Mouse (Mus musculus) frontal cortex, postnatal 14 days (tissue): ENCODE measurements at regions not wholly inside any gene's neighbourhood (a gene's known extent, or its start where the extent isn't known, plus 50 kb on each side); places are given as distances from the start of the nearest gene placed in this dataset.

Source experiments
- DNase-seq, 2 experiments: peaks; one replicate each; pipeline ENCODE4 v3.0.0; 2022; ENCODE audit warnings: low spot score in 2 of 2

- DNase-seq, result no peak
Observed at GRCm38 (mm10) chr8:34455376-34455775, 343.8 kb upstream of the Gm10131 start.

DNA sequence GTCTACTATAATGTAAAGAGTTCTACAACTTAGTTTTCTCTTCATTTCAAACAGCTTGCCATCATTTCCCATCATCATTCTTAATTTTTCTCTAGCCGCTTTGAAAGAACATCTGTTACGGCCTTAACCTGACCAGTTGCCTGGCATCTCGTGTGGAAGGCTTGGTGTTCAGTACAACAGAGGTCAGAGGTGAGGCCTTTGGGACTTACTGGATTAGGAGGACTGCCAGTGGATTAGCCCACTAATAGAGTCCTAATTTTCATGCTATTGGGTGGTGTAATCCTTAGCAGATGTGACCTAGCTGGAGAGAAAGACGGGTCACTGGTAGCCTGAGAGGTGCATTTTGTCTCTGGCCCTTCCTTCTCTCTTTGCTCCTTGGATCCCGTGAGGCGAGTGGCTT is 341.3 kb upstream of the Gm10131 start:
- DNase-seq, result no peak

DNA sequence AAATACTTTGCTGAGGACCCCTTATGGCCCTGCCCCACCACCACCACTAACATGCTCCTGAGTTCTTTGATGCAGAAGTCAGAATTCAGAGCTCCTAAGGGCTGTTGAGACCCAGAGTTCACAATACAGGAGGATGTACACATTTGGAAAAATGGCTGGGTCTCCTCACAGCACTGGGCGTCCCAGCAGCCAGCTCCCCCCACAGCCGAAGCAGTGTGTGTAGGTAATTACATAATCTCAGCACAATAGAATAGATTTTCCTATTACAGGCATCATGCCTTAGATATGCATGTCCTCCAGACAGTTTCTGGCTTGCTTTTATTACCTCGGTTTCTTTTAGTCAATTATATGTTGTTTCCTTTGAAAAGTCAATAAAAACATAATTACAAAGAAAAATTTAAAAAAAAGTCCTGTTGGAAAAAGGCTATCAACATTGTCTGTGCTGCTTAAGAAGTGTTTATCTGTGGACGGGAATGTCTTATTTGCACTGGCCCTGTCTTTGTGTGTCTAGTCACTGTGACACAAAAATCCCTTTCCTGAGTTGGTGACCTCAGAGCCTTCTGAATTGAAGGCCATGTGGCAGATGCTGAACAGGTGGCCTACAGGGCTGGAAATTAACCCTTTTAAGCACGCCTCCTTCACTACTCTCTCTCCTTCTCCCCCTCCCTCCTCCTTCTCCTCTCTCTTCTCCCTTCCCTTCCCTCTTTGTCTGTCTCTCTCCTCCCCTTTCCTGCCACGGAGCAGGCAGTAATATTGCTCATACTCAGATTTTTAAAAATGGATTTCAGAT is 339.9 kb upstream of the Gm10131 start:
- DNase-seq, result no peak

DNA sequence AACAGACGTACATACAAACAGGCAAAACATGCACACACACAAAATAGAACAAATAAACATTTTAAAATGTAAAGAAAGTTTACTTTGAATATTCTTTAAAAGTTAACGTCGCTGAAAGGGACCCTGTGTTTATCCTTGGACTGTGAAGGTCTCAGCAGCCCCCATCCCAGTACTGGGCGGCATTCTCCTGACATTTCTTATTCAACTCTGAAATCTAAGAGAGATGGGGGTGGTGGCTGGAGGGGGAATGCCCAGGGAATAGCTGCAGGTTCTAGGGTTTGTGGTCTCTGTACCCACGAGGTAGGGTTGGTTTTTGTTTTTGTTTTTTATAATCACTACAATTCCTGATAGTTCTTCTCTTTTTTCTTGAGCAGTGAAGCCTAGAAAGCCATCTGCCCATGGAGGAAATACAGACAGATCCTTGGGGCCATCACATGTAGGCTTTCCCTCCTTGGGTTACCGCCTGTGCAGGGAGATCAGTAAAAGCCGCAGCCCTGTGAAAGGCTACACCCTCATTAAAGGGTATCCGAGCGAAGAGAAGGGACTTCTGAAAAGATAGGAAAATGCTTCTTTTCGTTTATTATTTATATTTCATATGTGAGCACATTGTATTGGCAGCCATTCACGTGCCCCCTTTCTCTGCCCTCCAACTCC is 338.0 kb upstream of the Gm10131 start:
- no peak for DNase-seq

DNA sequence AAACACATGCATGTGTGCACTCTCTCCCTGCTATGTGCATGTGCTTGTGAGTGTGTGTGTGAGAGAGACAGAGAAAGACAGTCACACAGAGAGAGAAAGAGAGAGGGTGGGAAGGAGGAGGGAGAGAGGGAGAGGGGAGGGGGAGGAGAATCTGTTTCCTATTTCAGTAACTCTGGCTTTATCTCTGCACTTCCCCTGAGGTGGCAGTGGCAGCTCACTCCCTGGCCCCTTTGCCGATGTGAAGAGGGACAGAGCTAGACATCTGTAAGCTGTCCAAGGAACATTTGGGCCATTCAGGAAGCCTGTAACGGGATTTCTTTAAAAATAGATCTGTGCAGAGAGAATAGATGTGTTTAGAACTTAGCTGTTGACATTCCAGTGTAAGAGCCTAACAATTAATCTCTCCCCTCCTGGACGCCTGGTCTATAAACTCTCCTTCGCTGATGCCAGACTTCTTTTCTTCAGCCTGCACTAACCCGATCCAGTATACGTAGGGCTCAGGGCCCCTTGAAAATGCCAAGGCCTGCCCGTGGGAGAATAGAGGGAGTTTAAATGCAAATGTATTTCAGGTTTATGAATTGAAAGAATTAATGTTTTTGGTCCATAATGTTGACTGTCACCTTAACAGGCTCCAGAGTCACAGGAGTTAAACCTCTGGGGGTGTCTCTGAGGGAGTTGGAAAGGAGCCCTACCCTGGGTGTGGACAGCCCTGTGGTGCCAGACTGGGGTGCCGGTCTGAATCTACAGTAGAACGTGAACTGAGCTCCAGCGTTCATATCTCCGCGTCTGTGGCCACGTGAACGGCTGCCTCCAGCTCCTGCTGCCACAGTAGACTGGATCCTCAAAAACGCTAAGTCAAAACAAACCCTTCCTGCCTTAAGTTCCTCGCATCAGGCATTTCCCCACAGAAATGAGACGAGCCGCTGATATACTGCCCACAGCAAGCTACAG is 336.6 kb upstream of the Gm10131 start:
- DNase-seq, result no peak

DNA sequence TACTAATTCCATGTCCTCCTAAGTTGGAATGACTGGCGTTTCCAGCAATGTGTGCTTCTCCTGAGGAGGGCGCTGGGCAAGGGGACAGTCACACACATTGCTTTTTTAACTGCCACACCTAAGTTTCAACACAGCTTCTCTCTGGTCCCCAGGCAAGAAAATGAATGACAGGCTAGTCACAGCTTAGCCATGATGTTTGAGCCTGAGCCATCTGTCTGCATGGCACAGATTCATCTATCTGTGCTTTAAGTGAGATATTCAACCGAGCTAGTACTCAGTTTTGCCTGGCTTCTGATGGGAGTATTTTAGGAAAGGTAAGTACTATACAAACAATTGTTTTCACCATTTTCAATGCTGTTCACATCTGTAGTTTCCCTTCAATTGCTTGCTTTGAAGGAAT is 331.2 kb upstream of the Gm10131 start:
- no peak for DNase-seq

GRCm38 (mm10) chr8:34441756-34442155 is 330.2 kb upstream of the Gm10131 start:
- no peak for DNase-seq

DNA sequence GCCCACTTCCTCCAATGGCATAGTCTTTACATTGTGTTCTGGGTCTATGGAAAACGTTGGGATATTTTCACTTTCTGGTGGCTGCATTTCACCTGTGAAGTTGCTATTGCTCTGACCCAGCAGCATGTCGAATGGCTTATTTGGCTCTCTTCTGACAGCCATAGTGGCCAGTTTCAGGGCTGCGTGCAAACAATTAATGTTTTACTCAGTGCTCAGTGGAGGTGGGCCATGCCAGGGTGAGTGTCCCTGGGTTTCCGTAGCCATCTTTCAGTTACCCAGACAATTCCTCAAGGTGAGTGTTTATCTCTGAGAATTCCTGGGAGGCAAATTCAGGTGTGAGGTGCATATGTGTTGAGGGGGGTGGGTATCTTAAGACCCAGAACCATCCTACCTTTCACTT is 329.2 kb upstream of the Gm10131 start:
- no peak for DNase-seq

DNA sequence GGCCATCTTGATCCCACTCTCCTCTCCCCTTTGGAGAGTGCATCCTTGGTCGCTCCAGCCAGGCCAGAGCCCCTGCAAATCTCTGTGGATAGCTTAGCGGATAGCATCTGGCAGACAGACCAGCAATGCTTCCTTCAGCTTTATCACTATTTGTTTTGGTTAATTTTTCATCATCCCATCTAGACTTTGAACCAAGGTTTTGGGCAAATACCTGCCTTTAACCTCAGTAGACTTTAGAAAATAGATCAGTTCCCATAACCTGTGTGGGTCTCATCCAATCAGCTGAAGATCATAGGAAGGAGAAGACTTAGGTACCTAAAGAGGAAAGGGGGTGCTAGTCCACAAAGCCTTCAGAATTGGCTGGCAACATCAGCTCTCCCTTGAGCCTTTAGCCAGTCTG is 327.2 kb upstream of the Gm10131 start:
- no peak for DNase-seq

DNA sequence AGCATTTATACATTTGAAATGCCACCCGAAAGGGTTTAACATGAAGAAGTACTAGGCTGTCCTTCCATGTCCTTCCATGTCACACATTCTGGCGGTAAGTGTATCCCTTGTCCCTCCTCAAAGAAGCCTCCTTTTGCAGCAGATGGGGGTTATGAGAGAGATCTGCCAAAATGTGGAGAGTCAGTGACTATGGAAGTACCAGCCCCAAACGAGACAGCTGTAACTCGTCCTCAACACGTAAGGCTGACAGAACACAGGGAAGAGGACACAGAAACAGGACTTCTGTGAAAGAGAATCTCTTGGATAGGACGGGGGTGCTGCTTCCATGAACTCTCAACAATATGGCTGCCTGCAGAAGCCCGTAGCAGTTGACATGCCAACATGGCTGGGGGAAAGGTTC is 320.4 kb upstream of the Gm10131 start:
- no peak for DNase-seq

- DNase-seq, result no peak
Observed at GRCm38 (mm10) chr8:34429231-34429630, 317.7 kb upstream of the Gm10131 start.

DNA sequence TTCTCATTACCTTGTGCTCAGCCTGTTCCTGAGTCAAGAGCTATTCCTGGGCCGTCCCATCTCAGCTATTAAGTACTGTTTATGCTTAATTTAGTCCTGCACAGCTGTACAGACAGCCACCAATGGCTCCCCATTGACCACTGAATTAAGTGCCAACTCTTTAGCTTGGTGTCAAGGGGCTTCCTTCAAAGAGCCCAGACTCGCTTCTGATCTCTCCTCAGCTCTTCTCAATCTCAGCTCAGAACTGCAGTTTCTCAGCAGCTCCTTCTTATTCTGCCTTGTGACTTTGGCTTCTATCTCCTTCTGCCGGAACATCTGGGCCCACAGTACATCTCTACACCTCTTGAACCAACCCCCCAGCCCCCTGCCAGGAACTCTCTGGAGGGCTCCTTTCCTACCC is 290.0 kb upstream of the Gm10131 start:
- no peak for DNase-seq

DNA sequence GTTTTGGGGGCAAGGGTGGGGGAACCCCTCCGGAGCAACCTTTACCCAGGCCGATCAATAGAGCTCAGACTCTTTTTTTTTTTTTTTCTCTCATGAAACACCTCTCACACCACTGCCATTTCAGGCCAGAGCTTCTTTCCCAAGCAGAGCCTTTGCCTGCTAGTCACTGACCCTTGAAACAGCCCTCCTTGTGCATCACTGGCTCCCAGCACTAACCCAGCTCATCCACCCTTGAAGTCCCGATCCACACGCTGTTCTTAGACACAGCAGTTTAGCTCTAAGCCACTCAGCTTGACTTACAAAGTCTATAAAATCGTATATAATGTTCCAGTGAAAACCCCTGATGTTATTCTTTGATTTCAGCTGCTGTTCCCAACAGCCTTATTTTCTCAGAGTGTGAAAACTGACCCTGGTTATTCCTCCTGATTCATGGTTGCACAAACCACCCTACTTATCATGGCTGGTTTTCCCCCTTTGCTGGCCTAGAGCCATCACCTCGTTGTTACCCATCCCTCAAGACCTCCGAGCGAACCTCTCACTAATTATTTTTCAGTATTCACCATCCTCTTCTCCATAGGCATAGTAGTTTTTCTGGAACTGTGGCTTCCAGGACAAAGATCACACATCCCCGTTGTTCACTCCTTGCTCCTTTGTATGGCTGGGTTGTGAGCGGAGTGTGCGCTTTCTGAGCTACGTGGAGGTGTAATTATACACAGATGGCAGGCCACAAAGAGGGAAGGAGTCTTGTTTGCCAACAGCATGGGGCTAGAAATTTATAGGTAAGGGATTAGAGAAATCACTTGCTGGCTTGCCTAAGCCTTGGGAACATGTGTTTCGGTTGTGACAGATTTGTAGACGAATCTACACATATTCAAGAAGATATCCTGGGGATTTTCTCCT is 287.6 kb upstream of the Gm10131 start:
- no peak for DNase-seq

GRCm38 (mm10) chr8:34397583-34398411 is 286.3 kb upstream of the Gm10131 start:
- no peak for DNase-seq

DNA sequence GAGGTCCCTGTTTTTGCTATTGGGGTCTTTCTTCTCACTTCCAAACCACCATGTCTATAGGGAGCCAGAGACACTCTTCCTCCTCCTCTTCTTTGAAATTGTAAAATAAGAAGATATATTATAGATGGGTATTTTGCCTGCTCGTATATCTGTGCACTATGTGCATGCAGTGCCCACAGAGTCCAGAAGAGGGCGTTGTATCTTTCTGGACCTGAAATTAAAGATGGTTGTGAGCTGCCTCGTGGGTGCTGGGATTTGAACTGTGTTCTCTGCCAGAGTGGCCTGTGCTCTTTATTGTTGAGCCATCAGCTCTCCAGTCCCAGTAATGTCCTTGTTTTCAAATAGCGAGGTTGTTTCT is 285.7 kb upstream of the Gm10131 start:
- no peak for DNase-seq

GRCm38 (mm10) chr8:34392981-34393828 is 281.7 kb upstream of the Gm10131 start:
- DNase-seq, result peak; percentile 42 to 46

- peak; percentile 52 to 60 for DNase-seq
Observed at GRCm38 (mm10) chr8:34392208-34392980, 280.9 kb upstream of the Gm10131 start.

DNA sequence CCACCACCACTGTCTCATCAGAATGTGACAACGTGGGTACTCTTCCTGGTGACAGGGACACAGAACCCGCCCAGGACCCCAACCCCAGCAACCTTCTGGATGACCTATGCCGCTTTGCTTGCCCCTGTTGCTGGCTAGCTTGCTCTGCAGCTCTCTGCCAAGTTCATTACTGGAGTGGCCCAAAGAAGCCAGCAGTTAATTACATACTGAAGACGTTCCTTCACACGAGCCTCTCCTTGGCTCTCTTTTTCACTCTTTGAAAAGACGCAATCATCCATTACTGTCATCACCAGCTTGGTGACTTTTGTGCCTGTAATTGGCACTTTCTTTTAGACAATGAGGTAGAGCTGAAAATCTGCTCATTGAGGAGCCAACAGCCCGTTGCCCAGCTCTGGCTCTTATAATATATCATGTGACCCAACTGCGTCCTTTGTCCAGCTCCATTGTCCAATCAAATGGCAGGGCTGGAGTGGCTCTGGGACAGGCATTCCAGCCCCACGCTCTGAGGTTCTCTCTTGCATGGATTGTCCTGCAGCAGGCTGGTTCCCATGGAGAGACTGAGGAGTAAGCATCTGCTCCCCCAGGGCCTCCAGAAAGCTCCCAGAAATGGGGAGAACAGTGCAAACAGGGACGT is 274.4 kb upstream of the Gm10131 start:
- DNase-seq, result no peak
